Mouse (Mus musculus) left cerebral cortex, postnatal 4 days (tissue): ENCODE data around the gene Gm20388. TPM values are rescaled to one million over a fixed set of nuclear protein-coding genes. Genes with fewer than 3 reads are reported as not detected.

Experiments
- DNase-seq: peaks from one replicate; pipeline ENCODE4 v3.0.0-alpha.2; 2022
- intact Hi-C: fragments of 180-260 bp; cut with DNase I; formaldehyde crosslinking; loops from one replicate; pipeline ENCODE4 v1.15.1; 2025
- total RNA-seq, 2 experiments: library from RNA; stranded (reverse); gene quantifications; 2 replicates each; pipeline ENCODE4 v1.2.3; 2021

Gene Gm20388
- total RNA-seq, 2 experiments from 2014 or later: 6.5 to 12.8 TPM

DNA sequence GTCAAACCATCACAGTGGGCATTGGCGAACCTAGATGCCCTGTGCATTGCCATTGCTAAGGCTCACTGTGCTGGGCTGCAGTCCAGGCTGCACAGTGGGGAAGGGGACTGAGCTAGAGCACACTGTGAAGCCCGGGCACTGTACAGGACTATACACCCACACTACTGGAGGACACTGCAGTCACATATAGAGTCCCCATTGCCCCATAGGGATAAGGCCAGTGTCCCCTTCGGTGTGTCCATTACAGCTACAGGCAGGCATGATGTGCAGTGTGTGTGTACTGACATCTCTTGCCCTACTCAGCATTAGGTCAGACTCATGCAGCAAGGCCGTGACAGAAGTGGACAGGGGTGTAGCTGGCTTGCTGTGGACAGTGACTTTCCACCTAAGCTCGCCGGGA, 2431.1 kb downstream of the Gm20388 start:
- no peak for DNase-seq
- intact Hi-C loops: no loop called here

DNA sequence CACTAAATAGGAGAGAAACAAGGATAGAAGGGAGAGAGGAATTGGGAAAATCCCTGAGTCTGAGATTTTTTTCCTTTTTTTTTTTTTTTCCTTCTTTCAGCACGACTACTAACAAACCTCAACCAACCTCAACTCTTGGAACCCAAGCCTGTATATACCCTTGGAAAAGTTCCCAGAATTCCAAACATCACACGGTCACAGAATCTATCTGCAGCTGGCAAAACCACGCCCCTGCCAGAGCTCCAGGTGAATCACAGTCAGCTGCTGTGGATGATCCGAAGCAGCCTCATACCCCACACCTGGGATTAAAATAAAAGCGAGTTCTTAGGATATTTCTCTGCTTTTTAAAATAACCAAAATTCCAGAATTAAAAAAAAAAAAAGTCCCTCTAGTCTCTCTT, 2431.7 kb downstream of the Gm20388 start:
- intact Hi-C loops: no loop called here

DNA sequence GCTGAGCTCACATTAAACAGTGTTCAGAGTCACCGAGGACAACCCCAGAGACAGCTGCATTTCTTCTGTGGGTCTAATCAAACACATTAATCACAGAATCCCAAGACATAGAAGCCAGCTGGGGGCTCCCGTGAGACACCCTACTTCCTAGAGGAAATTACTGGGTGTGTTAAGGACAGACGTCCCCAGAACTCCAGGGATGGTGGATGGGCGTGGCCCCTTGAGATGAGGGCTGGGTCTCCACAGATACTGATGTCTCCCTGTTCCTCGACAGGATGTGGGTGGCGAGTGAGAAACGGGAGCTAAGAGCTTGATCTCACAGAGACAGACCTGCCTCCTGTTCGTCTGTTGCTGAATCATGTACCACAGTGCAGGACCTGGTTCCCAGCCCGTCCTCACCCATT, 2432.2 kb downstream of the Gm20388 start:
- intact Hi-C loops: no loop called here
- no peak for DNase-seq

More for the DNA sequence above, 2431.7 kb downstream of the Gm20388 start:
- DNase-seq: no peak

DNA sequence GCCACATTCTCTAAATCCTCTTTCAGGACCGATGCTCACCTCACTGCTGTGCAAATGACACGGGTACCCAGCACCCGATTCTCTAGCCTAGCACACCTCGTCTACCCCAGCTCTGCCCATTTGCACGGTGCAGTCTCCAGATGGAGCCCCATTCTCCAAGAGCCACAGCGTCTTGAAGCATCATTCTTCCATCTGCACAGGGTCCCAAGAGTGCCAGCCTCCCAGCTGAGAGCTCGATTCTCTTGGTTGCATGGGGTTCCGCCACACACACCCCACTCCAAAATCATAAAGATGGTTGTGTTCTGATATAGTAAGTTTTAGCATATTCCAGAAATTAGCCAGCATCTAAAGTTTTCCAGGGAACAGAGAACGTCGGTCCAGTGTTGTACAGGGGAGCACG, 2432.7 kb downstream of the Gm20388 start:
- no peak for DNase-seq
- intact Hi-C loops: no loop called here

DNA sequence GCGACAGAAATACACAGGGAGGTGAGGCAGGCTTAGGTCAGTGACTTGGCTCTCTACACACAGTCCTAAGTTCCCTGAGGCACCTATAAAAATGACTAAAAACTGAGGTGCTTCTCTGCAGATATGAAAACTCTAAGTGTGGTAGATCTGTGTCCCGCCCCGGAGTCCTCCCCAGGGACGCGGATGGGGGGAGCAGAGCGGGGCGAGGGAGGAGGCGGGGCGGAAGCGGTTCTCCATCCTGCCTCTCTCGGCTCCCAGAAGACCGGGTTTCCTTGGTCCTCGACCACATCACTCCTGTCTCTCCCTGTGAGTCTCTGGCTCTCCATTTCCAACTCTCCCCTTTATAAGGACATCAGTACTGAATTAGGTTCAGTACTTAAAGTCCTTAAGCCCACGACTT, 2433.1 kb downstream of the Gm20388 start:
- DNase-seq: no peak
- intact Hi-C loops: no loop called here

DNA sequence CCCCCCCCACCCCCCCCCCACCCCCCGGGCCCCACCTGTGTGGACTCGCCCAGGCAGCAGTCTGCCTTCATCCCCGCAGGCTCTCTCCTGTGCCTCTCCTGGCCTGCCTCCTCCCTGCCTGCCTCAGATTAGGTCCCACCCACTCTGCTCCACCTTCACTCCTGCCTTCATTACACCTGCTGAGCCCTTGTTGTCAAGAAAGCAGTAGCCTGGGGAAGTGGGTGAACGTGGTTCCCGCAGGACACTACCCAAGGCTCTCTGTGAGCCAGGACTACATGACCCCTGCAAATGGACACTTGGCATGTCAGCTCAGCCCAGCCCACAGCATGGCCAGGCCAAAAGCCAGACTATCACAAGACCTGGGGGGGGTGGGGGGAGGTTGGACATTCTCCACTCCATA, 2433.6 kb downstream of the Gm20388 start:
- intact Hi-C loops: no loop called here
- no peak for DNase-seq

DNA sequence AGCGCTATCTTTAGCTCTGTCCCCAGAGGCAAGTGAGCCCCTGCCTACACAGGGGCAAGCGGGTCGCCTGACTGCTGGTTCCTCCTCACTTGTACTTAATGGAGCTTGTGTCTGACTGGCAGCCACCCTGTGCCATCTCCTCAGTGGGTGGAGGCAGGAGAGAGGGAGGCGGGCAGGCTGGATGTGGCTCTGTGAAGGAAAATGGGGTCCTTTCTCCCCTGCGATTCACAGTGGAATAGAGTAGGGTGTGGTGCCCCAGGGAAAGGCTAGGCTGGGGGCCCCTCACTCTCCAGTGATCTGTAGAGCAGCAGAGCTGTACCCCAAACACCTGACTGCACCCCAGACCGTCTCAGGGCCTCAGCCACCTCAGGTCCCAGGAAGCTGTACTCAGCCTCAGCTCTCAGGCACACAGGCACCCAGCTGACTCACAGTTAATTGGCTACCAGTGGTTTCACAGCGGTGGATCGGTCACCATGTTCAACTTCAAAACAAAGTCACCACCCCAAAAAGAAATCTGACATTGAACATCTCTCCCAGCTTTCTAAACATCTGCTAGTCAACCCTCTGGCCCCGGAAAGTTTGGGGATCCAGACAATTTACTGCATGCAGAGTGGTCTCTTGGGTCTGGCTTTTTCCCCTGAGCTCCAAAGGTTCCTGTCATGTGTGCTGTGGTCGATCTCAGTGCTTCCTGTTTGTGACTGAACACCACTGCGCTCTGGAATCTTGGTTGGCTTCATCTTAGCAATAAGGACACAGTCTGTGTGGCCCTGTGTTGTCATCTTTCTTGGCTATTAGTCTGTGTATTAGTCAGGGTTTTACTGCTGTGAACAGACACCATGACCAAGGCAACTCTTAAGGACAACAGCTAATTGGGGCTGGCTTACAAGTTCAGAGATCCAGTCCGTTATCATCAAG, 2434.8 kb downstream of the Gm20388 start:
- DNase-seq: no peak
- intact Hi-C loops: no loop called here

DNA sequence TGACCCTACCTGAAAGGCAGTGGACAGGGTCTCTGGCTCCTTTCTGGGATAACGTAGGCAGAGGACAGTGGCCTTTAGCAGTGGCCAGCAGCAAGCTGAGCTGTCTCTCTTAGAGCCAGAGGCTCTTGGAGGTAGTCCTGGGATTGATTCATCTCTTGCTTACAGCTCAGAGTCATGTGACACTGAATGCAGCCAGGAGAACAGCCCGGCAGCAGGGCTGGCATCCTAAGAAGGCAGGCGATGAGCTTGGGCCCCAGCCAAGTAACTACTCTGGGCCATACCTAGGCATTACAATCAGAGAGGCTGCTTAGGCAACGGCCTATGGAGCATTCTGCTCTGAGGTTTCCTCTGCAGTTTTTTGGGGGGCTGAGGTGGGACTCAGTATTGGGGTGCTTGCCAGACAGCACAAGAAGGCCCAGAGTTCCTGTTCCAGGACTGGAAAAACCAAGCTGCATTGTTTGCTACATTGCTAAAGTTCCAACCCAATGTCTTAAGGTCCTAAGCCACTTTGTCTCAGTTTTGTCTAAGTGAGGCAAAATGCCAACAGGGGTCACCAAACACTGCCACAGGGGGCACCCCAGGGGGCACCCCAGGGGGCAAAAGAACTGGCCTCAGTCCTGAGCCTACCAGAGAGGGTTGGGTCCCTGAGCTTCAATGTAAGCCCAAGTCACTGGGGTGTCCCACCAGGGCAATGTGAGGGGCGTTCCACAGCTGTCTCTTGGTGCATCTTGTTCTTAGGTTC, 2437.3 kb downstream of the Gm20388 start:
- peak; percentile 92 for DNase-seq
- intact Hi-C loops: no loop called here

DNA sequence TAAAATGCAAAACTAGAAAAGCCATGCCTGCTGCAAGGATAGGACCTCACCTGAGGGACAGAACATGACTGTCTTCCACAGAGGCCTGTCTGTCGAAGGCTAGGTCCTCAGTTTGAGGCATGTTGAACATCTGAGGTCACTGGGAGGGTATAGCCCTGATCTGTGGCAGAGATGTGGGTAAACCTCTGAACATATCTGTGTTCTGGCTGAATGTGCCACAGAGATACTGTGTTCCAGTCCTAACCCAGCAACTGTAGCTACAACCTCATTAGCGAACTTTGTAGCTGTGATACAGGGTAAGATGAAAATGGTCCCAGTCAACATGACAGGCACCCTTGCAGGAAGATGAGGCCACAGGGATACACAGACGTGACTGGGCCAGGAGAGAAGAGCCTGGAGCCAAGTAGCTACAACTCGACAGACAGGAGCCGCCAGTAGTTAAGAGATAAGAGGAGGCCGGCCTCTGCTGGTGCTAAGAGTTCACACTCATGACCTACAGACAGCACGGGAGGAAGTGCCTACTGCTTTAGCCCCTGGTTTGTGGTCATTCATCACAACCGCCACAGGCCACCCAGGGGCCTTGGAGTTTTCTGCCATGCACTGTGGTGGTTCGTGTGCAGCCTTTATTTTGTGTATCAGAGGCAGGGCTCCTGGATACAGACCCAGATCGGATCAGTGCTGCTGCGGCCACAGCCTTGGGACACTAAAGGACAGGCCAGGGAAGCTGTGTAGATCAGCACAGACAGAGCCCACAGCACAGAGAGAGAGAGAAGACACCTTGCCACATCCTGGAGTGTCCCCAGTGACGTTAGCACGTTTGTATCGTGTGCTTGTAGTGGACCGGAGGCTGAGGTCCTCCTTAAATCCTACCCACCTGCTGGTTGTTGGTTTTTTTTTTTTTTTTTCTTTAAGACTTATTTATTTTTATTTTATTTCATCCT, 2439.0 kb downstream of the Gm20388 start:
- DNase-seq: no peak
- intact Hi-C loops: no loop called here

DNA sequence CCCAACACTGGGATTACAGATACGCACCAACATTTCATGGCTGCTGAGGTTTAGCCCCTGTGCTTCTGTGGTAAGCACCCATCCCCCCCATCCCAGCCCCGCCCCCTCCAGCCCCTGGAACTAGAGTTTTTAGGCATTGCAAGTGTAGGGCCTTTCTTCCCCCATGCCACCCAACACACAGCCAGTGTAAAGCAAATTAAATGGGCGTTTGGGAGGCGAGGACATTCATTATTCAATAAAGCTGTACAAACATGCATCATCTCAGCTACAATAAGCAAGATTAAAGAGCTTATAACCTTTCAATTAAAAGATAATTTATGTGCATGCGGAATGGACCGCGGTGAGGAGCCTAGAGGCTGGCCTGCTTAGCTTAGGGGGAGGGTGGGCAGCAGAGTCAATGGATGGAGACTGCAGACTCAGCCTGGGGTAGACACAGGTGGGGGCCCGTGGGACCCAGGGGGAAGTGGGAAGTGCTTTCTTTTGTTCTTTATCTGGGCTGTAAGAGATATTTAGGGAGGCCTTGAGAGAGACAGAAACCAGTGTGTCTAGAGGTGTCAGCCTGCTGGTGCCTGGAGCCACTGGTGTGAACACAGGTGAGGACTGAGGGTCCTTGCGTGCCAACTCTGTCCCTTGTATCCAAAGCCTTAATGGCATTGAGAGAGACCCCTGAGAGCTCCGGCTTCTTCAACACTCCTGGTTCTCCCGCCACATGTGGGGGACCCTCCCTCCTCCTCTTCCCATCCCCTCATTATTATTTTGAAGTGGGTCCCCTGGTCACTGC, 2439.9 kb downstream of the Gm20388 start:
- intact Hi-C loops: no loop called here
- DNase-seq: no peak

DNA sequence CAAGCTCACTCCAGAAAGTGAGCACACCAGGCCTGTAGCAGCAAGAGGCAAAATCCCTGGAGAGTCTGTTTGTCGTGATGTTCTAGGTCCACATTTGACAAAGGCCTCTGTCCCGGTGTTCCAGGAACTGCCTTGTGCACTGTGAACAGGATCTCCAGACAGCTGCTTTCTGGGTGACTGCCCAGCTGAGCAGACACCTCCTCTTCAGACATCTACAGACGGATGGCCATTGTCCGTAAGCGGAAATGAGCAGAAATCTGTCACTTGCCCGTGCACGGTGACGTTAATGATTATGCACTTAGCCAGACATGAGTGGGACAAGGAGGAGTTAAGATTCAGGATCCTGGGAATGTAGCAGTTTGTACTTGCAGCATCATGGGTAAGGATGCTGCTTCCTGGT, 2443.5 kb downstream of the Gm20388 start:
- DNase-seq: no peak
- intact Hi-C loops: no loop called here

DNA sequence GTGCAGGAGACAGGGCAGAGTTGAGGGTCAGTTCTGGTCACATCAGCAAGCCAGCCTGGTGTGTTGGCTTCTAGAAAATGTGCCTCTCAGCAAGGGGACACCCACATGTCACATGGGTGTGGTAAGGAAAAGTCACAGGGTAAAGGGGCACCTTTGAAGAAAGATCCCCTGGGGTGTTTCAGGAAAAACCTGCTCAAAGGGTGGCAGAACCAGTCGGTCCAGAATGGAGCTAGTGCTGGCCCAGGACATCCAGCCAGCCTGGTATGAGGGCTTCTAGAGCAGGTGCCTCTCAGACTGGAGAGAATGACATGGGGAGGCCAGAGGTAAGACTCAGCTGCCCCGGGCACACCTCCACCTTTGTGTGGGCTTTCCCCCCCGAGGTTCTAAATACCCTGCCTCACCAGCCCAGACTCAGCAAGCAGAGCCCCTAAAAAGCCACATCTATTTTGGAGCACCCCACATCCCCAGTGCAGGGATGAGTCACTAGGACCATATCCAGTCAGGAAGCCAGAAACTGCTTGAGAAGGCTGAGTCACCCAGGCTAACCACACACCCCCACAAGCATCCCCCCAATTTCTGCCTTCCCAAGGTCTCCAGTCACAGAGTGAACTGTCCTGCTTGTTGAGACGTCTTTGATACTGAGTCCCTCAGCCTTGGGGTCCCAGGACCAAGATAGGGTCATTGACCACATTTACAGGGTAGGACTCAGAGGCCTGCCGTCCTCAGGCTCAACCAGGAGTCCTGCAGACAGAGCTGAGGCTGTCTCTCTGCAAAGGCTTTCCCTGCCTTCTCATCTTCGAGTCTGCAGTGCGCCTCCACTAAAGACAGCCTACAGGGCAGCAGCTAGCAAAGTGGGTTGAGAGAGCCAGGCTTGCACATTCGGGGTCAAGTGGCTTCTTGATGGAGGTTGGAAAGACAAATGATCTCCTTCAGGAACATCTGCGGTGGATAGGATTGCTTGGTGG, 2445.3 kb downstream of the Gm20388 start:
- intact Hi-C loops: no loop called here
- no peak for DNase-seq

DNA sequence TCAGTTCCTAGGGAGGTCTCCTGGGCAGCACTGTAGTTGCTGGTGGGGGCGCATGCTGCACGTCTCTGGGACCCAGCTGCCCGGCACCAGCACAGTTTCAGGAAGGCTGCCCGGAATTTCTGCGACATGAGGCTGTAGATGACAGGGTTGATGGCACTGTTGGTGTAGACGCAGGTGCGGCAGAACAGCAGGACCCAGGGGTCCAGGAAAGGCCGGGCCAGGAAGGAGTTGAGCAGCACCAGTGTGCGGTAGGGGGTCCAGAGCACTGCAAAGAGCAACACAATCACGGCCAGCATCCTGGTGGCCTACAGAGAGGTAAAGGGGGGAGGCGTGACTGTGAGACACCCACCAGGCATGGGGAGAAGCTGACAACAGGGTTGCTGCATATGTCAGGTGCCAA, 2446.6 kb downstream of the Gm20388 start:
- intact Hi-C loops: no loop called here

DNA sequence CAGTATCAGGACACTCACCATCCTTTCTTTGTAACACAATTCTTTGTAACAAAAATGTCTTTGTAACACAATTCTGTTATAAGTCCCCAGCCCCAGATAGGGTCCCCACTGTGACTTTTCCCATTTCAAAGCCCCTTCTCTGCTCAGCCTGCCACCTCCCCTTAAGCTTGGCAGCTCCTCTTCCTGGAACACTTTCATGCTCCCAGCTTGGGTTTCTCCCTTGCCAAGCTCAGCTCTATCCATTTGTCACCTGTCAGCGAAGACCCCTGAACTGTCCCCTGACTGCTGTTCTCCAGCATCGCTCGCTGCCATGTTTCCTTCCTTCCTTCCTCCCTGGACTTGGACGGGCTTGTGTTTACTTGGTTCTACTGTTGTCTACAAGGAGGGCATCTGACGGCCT, 2447.0 kb downstream of the Gm20388 start:
- no peak for DNase-seq
- intact Hi-C loops: no loop called here

More for the DNA sequence above, 2446.6 kb downstream of the Gm20388 start:
- peak; percentile 46 for DNase-seq

DNA sequence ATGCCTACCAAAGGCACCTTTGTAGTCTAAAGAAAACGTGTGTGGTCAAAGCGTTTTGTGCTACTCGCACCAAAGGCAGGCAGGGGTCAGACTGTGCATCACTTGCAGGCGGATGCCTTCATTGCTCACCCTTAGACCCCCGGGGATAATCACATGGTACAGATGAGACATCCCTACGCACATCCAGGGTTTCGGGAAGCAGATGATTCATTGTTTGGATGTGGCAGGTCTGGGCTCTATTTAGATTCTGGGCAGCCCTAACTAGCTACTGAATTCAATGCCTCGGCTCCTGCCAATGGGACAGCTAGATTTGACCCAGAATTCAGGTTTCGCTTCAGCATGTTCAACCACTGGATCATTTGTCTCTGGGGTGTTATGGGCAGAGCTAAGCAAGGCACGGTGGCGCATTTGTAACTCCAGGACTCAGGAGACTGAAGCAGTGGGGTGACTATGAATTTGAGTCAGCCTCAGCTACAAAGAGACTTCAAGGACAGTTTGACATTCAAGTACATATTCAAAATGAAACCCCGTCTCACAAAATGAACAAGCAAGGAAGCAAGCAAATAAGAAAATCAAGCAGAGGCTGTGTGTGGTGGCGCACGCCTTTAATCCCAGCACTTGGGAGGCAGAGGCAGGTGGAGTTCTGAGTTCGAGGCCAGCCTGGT, 2448.6 kb downstream of the Gm20388 start:
- intact Hi-C loops: no loop called here
- DNase-seq: no peak

DNA sequence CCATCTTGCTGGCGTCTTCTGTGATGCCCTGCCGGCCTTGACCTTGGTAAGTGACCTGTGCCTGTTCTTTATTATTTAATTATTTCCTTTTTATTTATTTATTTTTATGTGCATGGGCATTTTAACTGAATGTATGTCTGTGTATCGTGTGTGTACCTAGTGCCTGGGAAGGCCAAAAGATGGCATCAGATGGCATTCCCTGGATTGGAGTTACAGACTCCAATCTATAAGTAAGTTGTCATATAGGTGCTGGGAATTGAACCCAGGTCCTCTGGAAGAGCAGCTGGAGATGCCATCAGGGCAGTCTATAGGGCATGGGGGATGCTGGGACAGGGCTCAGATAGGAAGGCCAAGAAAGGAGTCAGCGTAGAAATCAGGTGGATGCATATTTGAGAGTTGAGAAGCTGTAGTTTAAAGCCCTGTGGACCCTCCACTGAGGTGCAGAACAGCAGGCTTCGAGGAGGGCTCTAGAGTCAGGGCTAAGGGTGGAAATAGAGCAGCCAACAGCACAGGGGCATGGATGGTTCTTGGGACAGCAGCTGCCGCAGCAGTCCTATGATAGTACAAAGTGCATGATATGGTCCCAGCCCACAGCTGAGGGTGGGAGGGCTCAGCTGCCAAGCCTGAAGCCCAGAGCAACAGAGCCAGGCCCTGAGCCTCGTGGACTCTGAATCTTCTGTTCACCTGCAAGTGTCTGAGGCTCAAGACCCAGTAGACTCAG, 2450.2 kb downstream of the Gm20388 start, which contains the start of gene Trhr2:
Trhr2 (minus strand) TSS at position 51 of the 721 bp plus-strand sequence.
- intact Hi-C loops: no loop called here

DNA sequence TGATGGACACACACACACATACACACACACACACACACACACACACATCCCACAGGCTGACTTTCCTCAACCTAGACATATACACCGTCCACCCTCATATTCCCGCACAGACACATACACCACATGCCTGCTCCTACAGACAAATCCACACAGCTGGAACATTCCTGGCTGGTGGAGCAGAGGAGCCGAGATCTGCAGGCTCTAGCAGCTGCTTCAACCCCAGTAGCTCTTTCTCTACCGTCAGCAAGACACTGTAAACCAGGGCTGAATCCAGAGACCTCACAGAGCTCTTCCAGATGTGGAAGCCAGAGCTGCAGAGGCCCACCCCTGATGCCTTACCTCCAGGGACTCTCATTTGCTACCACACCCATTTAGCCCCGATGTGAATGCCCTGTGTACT, 2451.6 kb downstream of the Gm20388 start:
- intact Hi-C loops: no loop called here

More for the DNA sequence above, 2450.2 kb downstream of the Gm20388 start, which contains the start of gene Trhr2:
- DNase-seq: no peak

DNA sequence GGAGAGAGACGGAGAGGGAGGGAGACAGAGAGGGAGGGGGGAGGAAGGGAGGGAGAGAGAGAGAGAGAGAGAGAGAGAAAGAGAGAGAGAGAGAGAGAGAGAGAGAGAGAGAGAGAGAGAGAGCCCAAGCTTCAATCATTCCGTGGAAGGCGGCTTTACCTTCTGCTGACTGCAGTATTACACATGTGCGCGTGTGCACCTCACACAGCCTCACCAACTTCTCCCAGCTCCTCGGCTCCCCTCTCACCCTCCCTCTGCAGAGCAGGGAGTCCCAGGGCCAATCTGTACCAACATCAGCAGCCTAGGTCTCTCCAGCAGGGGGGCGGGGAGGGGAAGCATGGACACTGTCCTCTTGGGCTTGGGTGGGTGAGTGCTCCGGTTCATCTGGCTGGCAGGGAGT, 2452.3 kb downstream of the Gm20388 start:
- DNase-seq: no peak

More for the DNA sequence above, 2451.6 kb downstream of the Gm20388 start:
- DNase-seq: no peak

More for the DNA sequence above, 2452.3 kb downstream of the Gm20388 start:
- intact Hi-C loops: no loop called here
